Mouse (Mus musculus) ES-E14 (cell line): Measurements from ENCODE around the gene Cers5. TPM values are rescaled to one million over a fixed set of nuclear protein-coding genes. Genes with fewer than 3 reads are reported as not detected.

Experiments used
- DNase-seq: peaks from one replicate; pipeline ENCODE4 v3.0.0-alpha.2; 2013; ENCODE audit warnings: low read depth, low spot score
- H3K27ac ChIP-seq: 2 replicates; pipeline ENCODE4 v1.5.1; 2012; ENCODE audit warnings: low read depth, mild to moderate bottlenecking, low read length, moderate library complexity, mixed read lengths; ENCODE audit not compliant: poor library complexity, insufficient read depth, severe bottlenecking
- H3K36me3 ChIP-seq: 2 replicates; pipeline ENCODE4 v1.6.1; 2012; ENCODE audit warnings: mild to moderate bottlenecking, low read length, moderate library complexity, mixed read lengths; ENCODE audit not compliant: control insufficient read depth, poor library complexity, insufficient read depth, severe bottlenecking
- H3K4me1 ChIP-seq, 2 experiments: fragments of 150-350 bp in 1 of 2; sonication (generic) in 1 of 2; 2 replicates each; pipeline ENCODE4 v1.6.1; 2012; ENCODE audit warnings: low read length in 2 of 2, mild to moderate bottlenecking in 1 of 2, mixed read lengths in 1 of 2; ENCODE audit not compliant: control insufficient read depth in 2 of 2, insufficient read depth in 2 of 2, poor library complexity in 1 of 2
- H3K4me3 ChIP-seq, 2 experiments: fragments of 150-350 bp in 1 of 2; sonication (generic) in 1 of 2; 2 replicates each; pipeline ENCODE4 v1.5.1; 2012; ENCODE audit warnings: low read length in 2 of 2, low read depth in 1 of 2, mild to moderate bottlenecking in 1 of 2, mixed read lengths in 1 of 2; ENCODE audit not compliant: insufficient read depth in 1 of 2, poor library complexity in 1 of 2, severe bottlenecking in 1 of 2
- H3K9ac ChIP-seq: 2 replicates; pipeline ENCODE4 v1.6.1; 2012; ENCODE audit warnings: low read depth, mild to moderate bottlenecking, low read length, mixed read lengths; ENCODE audit not compliant: poor library complexity, insufficient read depth, severe bottlenecking
- H3K9me3 ChIP-seq: fragments of 150-350 bp; sonication (generic); 2 replicates; pipeline ENCODE4 v1.6.1; 2012; ENCODE audit warnings: low read depth, mild to moderate bottlenecking, low read length; ENCODE audit not compliant: control insufficient read depth, insufficient read depth
- CHD2 ChIP-seq: IDR thresholded peaks from 2 replicates; pipeline ENCODE4 v1.6.1; 2014; ENCODE audit warnings: mild to moderate bottlenecking, low read depth, low read length, inconsistent platforms
- HCFC1 ChIP-seq: IDR thresholded peaks from 2 replicates; pipeline ENCODE4 v1.6.1; 2012; ENCODE audit warnings: low read length, inconsistent platforms, borderline replicate concordance; ENCODE audit not compliant: insufficient read depth
- MAFK ChIP-seq: IDR thresholded peaks from 2 replicates; pipeline ENCODE4 v1.6.1; 2014; ENCODE audit warnings: mild to moderate bottlenecking, low read depth, low read length, inconsistent platforms; ENCODE audit not compliant: insufficient read depth
- ZC3H11A ChIP-seq: IDR thresholded peaks from 2 replicates; pipeline ENCODE4 v1.6.1; 2012; ENCODE audit warnings: low read depth, mild to moderate bottlenecking, inconsistent platforms, low read length, borderline replicate concordance
- ZNF384 ChIP-seq: IDR thresholded peaks from 2 replicates; pipeline ENCODE4 v1.6.1; 2012; ENCODE audit warnings: low read depth, low read length, inconsistent platforms
- in situ Hi-C, 2 experiments: fragments of 600-800 bp; cut with MboI; formaldehyde crosslinking; loops; one replicate each; pipeline ENCODE4 v1.15.1; 2025; ENCODE audit warnings: low sequenced_read_pairs in 2 of 2, inconsistent platforms in 1 of 2; ENCODE audit not compliant: unreplicated experiment in 2 of 2
- total RNA-seq: library from RNA; depleted of rRNA; stranded (reverse); fragments of 300-350 nt; gene quantifications from 2 replicates; pipeline ENCODE4 v1.2.3, GENCODE M21; 2012

Gene Cers5
- total RNA-seq, 1 experiment, result 126 TPM

- Histone ChIP-seq H3K4me1 (peaks cover 0 to 27% of the 10 kb centered on the region in 2 experiments; a peak in 3 of 4 replicates), H3K36me3 (peaks cover 42% of the 10 kb centered on the region), H3K4me3 (no peak overlapping the region), H3K9ac (peak overlapping the region; percentile 6; the same call in 1 of the 2 replicates), H3K9me3 (no peaks in the 10 kb centered on the region), H3K27ac (peak overlapping the region; percentile 10; the same call in 1 of the 2 replicates)
- in situ Hi-C loops, result loop anchor here in 1 of 2 experiments (10.0 kb wide), 1 partner anchor 191 kb away; no protein-coding TSS in a partner anchor
- TF ChIP-seq CHD2, result no peak
- no peak for TF ChIP-seq ZNF384
- TF ChIP-seq MAFK, result no peak
- TF ChIP-seq HCFC1, result no peak
- no peak for TF ChIP-seq ZC3H11A
- no peak for DNase-seq
Measured at GRCm38 (mm10) chr15:99713569-99713968, 59.1 kb downstream of the Cers5 start.

- Histone ChIP-seq H3K36me3 (peaks cover 43% of the 10 kb centered on the region), H3K27ac (peak overlapping the region; percentile 56; the same call in 1 of the 2 replicates), H3K9ac (peak overlapping the region; percentile 6; the same call in 1 of the 2 replicates), H3K4me3 (no peak overlapping the region), H3K4me1 (peaks cover 0 to 24% of the 10 kb centered on the region in 2 experiments; a peak in 3 of 4 replicates), H3K9me3 (no peaks in the 10 kb centered on the region)
- TF ChIP-seq HCFC1, result no peak
- TF ChIP-seq CHD2, result no peak
- no peak for TF ChIP-seq ZNF384
- no peak for TF ChIP-seq MAFK
- TF ChIP-seq ZC3H11A, result no peak
- in situ Hi-C loops, result loop anchor here in 1 of 2 experiments (10.0 kb wide), 1 partner anchor 192 kb away; no protein-coding TSS in a partner anchor
- DNase-seq, result no peak
Measured at GRCm38 (mm10) chr15:99712666-99713559, 59.8 kb downstream of the Cers5 start.

GRCm38 (mm10) chr15:99711491-99711890 is 61.2 kb downstream of the Cers5 start:
- no peaks in the 10 kb centered on the region for H3K9me3 ChIP-seq
- H3K4me3 ChIP-seq, result no peak overlapping the region
- TF ChIP-seq ZNF384 (no peak), CHD2 (no peak), MAFK (no peak), ZC3H11A (no peak), HCFC1 (no peak)
- H3K4me1 ChIP-seq, result peaks cover 4 to 22% of the 10 kb centered on the region in 2 experiments; a peak in 3 of 4 replicates
- no peak for DNase-seq
- in situ Hi-C loops, result loop anchor here in 1 of 2 experiments (10.0 kb wide), 1 partner anchor 193 kb away; no protein-coding TSS in a partner anchor
- H3K9ac ChIP-seq, result no peak overlapping the region
- peaks cover 53% of the 10 kb centered on the region for H3K36me3 ChIP-seq
- H3K27ac ChIP-seq, result no peak overlapping the region

GRCm38 (mm10) chr15:99710221-99711190 is 62.2 kb downstream of the Cers5 start:
- in situ Hi-C loops, result loop anchor here in 1 of 2 experiments (10.0 kb wide), 1 partner anchor 194 kb away; no protein-coding TSS in a partner anchor
- Histone ChIP-seq H3K4me1 (peaks cover 4 to 22% of the 10 kb centered on the region in 2 experiments; a peak in 3 of 4 replicates), H3K9me3 (no peaks in the 10 kb centered on the region), H3K4me3 (no peak overlapping the region), H3K27ac (no peak overlapping the region), H3K36me3 (peaks cover 57% of the 10 kb centered on the region), H3K9ac (no peak overlapping the region)
- no peak for DNase-seq
- TF ChIP-seq ZC3H11A, result no peak
- no peak for TF ChIP-seq ZNF384
- TF ChIP-seq MAFK, result no peak
- TF ChIP-seq CHD2, result no peak
- no peak for TF ChIP-seq HCFC1
